Mouse (Mus musculus) adrenal gland, adult 2 months (tissue): ENCODE data around the gene Cnnm3. TPM values are rescaled to one million over a fixed set of nuclear protein-coding genes. Genes with fewer than 3 reads are reported as not detected.

Experiments used
- DNase-seq: peaks from one replicate; pipeline ENCODE4 v3.0.0; 2021
- long read RNA-seq: library from polyadenylated mRNA; stranded (forward); transcript quantifications from one replicate; pipeline ENCODE4 v2.0.0, GENCODE M21; 2021
- polyA plus RNA-seq: library from polyadenylated mRNA; depleted of rRNA; stranded (reverse); fragments of >200 nt; gene quantifications from 2 replicates; pipeline ENCODE4 v1.2.3, GENCODE M21; 2012; rRNA removed
- total RNA-seq, 2 experiments: library from RNA; stranded (reverse); gene quantifications; 2 replicates each; pipeline ENCODE4 v1.2.3; 2021

The Cnnm3 gene
- total RNA-seq (10 to 100 TPM; 25.9 to 32.0 TPM), polyA plus RNA-seq (53.9 and 70.6 TPM in 2 replicates)
- long read RNA-seq, full-length matches to known transcripts, result 12 of 22 reads
- long read RNA-seq, partial matches to known transcripts, result 1 of 22 reads
- long read RNA-seq, other reads (novel, unspliced or antisense), result 9 of 22 reads

- peak; percentile 100 for DNase-seq
Measured at GRCm38 (mm10) chr1:36511289-36512021, at the start of gene Cnnm3. Gene Cnnm3 (plus strand): TSS chr1:36511867.

- DNase-seq, result no peak
Measured at GRCm38 (mm10) chr1:36465641-36466160, 46.0 kb upstream of the Cnnm3 start.

- no peak for DNase-seq
Measured at GRCm38 (mm10) chr1:36467446-36467845, 44.2 kb upstream of the Cnnm3 start.

- no peak for DNase-seq
Measured at GRCm38 (mm10) chr1:36469811-36470444, 41.7 kb upstream of the Cnnm3 start.

- peak; percentile 93 for DNase-seq
Measured at GRCm38 (mm10) chr1:36471181-36472105, 40.2 kb upstream of the Cnnm3 start, which contains the start of gene Cnnm4. Gene Cnnm4 (plus strand): TSS chr1:36471620.

- no peak for DNase-seq
Measured at GRCm38 (mm10) chr1:36472106-36472440, 39.6 kb upstream of the Cnnm3 start.

- no peak for DNase-seq
Measured at GRCm38 (mm10) chr1:36473211-36473780, 38.4 kb upstream of the Cnnm3 start.

- DNase-seq, result no peak
Measured at GRCm38 (mm10) chr1:36474646-36475045, 37.0 kb upstream of the Cnnm3 start.

- DNase-seq, result no peak
Measured at GRCm38 (mm10) chr1:36475480-36476110, 36.1 kb upstream of the Cnnm3 start.

GRCm38 (mm10) chr1:36476426-36476825, 35.2 kb upstream of the Cnnm3 start:
- no peak for DNase-seq

- DNase-seq, result no peak
Measured at GRCm38 (mm10) chr1:36478343-36478795, 33.3 kb upstream of the Cnnm3 start.

- no peak for DNase-seq
Measured at GRCm38 (mm10) chr1:36479903-36480899, 31.5 kb upstream of the Cnnm3 start.

- no peak for DNase-seq
Measured at GRCm38 (mm10) chr1:36483825-36484224, 27.8 kb upstream of the Cnnm3 start.

- no peak for DNase-seq
Measured at GRCm38 (mm10) chr1:36485080-36485479, 26.6 kb upstream of the Cnnm3 start.

GRCm38 (mm10) chr1:36487111-36487510, 24.6 kb upstream of the Cnnm3 start:
- DNase-seq, result no peak

GRCm38 (mm10) chr1:36489661-36490060, 22.0 kb upstream of the Cnnm3 start:
- DNase-seq, result no peak

- peak; percentile 51 for DNase-seq
Measured at GRCm38 (mm10) chr1:36492416-36493139, 19.1 kb upstream of the Cnnm3 start.

- no peak for DNase-seq
Measured at GRCm38 (mm10) chr1:36493299-36493698, 18.4 kb upstream of the Cnnm3 start.

- peak; percentile 30 for DNase-seq
Measured at GRCm38 (mm10) chr1:36496719-36497118, 14.9 kb upstream of the Cnnm3 start.
